Mouse (Mus musculus): Measurements from ENCODE around the gene Plekhf1.

DNA sequence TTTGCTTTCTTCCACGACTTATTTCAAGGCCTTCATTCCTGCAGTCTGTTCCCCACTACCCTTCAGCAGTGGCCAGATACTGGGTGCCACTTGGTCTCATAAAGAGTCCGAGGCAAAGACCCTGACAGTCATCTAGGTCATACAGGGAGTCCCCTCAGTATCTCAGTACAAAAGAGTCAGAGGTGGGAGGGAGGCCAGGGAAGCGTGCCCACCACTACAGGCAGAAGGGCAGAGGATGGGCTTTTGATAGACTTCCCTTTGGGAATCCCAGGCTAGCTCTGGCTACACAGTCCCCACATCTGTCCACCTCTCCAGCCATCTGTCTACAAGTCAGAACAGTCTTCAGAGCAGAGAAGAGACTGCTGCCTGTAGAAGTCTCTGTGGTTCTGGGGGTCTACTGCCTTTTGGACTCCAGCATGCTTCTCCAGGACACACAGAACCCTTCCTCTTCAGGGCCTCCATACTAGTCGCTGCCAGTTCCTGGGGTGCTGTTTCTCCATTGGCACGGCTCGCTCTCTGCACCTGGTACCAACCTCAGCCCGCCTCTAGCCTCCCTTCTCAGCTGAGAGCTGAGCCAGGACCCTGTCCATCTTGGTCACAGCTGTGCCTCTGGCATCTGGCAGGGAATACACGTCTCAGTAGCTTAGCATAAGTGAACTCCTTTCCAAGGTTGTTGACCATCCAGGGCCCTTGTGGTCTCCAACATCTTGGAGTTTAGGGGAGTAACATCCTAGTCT lies 9.0 kb downstream of the Plekhf1 start:
- TF ChIP-seq POLR2A (IDR thresholded peaks at IDR 0.05; ENCODE audit: borderline replicate concordance, extremely low read depth, insufficient read depth, insufficient read length, poor library complexity, severe bottlenecking) (no peak), CTCF (IDR thresholded peaks at IDR 0.05; ENCODE audit: borderline replicate concordance, extremely low read depth, insufficient read depth, insufficient read length) (no peak)

Data from brain, embryonic 14.5 days (tissue).